Mouse (Mus musculus) CD4-positive helper T cell, adult 2 months (primary cell): Measurements from ENCODE around the gene Grhl3.

ENCODE experiments used
- DNase-seq: peaks from one replicate; pipeline ENCODE4 v3.0.0-alpha.2; 2012; ENCODE audit warnings: low read depth, missing footprints, low spot score

Gene Grhl3

DNA sequence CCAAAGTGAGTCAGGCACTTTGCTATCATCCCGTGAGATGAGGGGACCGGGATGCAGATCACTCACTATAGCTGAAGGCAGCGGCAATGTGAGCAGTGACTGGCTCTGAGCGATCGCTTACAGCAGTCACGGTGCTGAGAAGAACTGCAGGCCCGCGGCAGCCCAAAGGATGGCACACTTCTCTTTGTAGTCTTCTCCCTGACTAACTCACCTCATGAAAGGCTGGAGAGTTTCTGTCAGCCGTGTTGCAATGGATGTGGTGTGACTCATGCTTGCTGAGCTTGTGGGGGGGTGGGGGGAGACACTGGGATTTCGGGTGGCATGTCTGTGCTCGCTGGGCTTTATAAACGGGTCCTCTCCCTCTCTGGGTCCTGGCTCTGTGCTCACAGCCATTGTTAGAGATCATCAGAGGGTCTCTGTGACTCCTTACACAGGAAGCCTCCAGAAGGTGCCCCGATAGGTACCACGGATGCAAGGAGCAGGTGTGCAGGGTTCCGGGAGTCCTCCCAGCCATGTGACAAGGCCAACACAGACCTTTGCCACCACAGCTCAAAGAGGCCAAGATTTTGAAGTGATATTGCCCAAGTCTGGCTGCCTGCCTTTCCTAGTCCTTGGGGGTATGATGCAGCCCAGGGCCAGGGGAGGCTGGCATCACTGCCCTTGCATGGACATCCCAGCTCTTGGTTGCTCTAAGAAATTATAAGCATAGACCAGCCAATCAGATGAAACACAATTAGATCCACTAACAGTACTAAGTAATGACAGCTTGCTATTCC, 2.1 kb upstream of the Grhl3 start:
- no peak for DNase-seq

DNA sequence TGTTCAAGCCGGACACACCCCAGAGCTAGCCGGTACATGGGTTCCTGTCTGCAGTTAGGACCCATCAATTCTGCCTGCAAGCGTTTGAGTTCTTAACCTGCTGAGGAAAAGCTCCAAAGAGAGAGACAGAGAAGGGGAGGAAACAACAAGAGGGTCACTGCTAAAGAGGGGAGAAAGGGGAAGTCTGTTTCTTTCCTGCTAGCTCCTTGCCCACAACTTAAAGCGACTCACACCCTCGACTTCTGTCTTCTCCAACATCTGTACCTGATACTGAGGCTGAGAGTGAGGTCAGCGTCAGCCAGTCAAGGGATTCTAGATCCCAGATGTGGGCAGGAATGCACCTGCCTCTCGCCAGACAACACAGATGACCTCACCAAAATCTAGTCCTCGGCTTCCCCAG, 1.2 kb downstream of the Grhl3 start:
- no peak for DNase-seq

DNA sequence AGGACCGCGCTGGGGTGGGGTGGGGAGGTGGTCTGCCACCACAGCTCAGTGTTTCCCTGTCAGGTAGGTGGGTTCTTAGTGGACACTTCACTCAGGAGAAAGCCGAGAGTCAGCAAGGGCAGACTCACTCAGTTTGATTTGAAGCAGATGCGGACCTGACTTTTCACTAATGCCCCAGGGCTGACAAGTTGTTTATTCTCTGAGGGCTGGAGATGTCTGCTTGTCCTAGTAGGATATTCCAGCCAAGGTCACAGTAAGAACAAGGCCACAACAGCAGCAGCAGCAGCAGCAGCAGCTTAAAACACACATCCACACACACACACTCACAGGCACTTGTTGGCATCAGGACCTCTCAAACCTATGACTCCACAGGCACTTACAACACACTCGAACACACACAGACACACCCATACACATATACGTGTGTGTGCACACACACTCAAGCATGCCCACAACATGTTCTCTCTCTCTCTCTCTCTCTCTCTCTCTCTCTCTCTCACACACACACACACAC, 2.3 kb downstream of the Grhl3 start:
- DNase-seq = peak; percentile 32

DNA sequence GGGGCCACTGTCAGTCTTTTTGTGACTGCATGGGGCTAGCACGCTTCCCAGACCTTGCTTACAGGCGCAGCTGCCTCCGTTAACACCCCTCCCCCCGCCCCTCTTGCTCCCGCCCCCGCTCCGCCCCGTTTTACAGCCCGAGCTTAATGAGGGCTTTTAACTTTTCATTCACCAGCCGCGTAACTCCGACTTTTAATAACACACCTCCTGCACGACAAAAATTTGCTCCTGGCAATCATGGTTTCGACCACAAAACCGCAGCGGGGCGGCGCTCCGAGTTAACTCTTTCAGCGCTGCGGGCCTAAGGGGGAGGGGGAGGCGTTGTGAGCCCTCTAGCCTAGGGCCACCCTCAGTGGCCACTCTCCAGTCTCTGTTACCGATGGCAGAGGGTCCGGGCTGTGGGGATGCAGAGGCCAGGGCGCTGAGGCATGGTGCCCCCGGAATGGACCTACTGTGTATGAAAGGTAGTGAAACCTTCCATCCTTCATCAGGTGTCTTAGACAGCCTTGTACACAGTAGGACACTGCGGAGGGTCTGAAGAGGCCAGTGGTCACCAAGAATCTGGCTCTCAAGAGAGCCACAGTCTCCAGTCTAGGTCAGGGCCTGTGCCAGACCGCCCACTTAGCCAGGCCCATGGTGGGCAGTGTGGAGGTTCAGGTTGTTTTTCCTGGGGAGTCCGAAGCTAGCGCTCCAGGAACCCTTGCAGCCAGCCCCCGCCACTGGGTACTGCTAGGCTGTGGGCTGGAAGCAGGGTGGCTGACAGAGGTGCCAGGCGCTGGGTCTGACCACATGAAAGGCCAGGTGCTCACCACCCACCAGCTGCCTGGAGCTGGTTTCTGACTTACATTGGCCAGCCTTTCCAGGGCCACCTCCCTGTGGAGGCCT, 3.0 kb downstream of the Grhl3 start:
- peak; percentile 72 for DNase-seq

DNA sequence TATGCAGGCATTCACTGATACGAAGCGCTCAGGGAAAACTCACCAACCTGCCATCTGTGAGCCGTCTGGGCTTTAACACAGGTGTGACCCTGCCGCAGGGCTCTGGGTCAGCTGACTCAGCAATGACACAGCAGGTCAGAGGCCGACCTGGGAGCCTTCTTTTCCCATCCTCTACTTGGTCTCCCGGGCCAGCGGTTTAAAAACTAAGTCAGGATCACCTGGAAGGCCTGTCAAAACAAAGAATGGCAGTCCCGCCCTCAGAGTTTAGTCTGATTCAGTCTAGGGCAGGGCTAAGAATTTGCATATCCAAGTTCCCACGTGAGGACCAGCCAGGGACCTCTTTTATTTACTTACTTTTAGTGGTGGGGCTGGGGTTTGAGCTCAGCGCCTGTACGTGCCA, 4.2 kb downstream of the Grhl3 start:
- no peak for DNase-seq

DNA sequence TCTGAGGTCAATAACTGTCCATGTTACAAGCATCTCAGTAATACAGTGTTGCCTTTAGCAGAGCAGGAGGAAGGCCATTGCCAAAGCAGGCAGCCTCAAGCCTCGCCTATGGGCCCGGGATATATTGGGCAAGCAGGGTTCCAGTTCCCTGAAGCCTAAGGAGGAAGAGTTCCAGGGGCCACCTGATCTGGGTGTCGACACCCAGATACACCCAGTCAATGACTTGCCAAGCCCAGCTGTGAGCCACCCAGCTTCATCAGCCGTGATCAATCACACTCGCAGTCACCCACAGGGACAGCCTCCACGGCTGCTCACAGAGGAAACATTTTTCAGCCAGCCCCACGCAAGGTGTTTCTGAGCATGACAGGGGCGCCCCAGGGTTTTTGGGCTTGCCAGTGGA, 5.9 kb downstream of the Grhl3 start:
- no peak for DNase-seq

DNA sequence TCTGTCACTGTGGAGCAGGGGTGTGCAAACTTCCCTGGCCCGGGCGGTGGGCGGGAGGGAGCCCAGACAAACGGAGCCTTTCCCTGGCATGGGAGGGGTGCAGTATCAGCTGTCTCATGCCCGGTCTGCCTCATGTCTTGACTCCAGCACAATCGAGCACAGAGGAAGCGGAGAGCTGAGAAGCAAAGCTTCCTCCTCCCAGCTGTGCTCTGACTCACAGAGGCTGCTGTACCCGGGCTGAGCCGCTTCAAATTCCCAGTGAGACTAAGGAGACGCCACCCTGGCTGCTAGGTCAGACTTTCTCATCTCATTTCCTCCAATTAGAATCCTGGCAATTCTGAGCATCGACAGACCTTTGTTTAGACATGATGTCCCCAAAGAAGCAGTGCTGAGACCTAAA, 6.4 kb downstream of the Grhl3 start:
- no peak for DNase-seq

DNA sequence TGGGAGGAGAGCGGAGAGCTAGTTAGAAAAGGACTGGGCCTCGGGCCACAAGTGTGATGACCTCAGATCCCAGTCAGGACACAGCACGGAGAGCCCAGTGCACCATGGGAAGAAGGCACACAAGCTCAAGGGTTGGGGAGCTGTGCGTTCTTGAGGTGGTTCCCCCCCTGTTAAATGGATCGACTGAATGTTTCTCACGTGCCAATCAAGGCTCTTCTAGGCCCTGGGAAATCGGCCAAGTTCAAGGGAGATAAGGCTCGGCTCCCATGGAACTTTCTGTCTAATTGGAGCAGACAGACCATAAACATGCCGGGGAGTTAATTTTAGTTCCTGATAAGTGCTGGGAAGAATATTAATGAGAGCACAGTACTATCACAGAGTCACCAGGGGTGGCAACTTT, 8.0 kb downstream of the Grhl3 start:
- DNase-seq = no peak

DNA sequence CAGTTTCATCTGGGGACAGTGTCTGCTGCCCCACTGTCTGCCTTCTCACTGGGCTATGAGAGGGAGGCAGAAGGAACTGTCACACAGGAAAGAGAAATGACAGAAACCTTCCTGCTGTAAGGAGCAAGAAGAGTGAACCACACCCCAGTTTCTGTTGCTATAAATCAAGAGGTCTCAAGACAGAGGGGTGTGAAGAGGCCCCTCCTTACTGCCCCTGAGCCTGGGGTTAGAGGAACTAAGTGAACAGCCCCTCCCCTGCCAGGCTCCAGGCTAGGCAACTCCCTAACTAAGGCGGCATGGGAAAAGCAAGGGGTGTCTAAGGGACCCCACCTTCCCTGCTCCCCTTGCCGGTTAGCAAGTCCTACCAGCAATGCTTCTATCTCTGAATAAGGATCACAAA, 9.6 kb downstream of the Grhl3 start:
- no peak for DNase-seq

DNA sequence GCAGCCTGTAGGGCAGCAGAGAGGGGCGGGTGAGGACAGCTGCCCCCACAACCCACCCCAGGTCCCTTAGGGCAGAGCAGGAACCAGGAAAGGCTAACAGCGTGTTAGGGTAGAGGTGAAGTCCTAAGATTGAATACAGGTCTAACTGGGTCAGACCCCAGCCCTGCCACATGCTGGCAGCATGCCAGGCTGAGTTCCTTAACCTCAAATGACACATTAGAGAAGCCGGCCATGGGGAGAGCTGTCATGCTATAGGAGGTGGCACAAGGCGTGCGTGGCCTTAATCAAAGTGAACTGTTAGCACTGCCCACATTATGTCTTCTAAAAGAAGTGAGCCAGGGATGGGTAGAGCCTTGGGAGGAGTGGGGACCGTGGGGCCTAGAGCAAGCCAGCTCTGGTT, 24.1 kb downstream of the Grhl3 start:
- DNase-seq = no peak

DNA sequence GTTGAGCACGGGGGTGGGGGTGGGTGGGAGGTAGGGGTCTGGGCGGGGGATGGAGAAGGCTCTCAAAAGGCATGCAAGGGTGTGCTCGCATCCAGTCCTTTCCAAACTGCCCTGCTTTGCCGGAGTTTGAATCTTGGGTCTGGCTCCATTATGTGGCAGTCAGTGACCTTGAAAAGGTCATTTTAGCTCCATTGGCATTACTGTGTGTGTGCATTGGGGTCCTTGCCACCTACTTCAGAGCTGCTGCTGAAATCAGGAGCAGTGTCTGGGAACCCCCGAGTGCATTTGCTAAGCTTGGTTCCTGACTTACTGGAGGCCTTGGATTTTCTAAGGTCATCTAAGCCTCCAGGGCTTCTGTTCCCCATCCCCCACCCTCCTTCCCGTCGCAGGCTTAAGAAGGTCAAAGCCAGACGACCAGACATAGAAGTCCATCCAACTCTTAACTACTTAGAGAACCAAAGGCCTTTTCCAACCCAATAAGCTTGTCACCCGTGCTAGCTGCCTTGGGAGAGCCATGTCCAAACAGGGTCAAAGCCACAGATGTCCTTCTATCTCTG, 24.8 kb downstream of the Grhl3 start:
- no peak for DNase-seq

DNA sequence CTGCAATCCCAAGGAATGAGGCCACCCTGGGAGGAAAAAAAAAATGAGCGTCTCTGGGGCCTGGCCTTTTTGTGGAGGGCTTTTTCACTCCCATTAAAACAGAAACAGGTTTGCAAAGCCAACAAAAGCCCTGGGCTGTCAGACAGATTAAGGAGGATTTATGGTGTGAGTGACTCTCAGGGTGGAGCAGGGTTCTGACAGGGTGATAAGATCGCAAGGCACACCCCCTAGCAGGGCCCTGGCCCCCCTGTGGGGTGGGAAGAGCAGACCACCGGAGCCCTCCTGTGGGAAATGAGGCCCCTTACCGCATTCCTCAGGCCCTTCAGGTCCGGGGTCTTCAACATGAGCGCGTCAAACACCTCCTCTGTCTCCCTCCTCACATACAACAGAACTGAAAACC, 25.3 kb downstream of the Grhl3 start:
- DNase-seq = no peak

DNA sequence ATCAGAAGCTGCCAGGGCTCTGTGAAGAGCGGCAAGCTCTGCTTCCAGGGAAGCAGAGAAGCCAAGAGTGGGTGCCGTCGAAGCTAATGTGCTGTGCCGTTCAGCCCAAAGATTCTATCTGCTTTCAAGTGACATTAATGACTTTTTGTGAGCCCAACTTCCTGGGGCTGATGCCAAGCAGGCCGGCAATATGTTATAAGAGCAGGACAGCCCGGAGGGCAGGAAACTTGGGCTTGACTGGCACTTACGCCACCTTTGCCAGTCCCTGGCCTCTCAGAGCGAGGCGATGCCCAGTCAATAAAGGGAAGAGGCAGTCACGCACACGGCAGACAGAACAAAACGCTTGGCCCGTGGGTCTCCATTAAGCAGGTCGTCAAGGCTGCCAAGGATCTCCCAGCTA, 25.9 kb downstream of the Grhl3 start:
- DNase-seq = no peak

DNA sequence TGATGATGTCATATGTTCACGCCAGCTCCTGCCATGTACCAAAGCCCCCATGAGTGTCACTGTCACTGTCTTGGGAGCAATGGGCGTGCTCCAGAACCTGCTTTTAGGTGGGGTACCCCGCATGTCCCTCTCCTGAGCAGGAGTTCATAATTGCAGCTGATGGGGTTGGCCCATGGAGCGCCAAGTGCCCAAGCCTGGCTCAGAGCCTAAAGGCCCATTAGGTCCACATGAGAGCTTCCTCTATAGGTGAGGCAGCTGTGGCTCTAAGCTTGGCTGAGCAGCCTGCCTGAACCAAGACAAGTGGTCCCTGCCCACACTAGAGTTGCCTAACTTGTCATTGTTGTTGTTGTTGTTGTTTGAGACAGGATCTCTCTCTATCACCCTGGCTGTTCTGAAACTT, 26.6 kb downstream of the Grhl3 start:
- DNase-seq = no peak

DNA sequence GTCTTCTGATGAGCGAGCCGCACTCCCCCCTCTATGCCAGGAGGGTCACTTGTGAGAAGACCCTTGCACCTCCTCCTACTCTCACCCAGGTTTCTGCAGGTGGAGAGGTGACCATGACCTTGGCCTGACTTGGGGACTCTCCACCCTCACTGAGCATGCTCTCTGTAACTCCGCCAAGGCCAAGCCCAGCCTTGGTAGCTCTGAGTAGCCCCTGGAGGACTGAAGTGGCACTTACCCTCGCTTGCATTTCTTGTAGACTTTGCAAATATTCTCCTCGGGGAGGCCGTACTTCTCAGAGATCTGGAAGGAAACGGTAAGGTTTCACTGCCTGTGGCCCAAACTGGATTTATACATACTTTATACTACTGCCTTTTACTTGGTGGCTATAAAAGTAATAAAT, 27.4 kb downstream of the Grhl3 start:
- DNase-seq = no peak

DNA sequence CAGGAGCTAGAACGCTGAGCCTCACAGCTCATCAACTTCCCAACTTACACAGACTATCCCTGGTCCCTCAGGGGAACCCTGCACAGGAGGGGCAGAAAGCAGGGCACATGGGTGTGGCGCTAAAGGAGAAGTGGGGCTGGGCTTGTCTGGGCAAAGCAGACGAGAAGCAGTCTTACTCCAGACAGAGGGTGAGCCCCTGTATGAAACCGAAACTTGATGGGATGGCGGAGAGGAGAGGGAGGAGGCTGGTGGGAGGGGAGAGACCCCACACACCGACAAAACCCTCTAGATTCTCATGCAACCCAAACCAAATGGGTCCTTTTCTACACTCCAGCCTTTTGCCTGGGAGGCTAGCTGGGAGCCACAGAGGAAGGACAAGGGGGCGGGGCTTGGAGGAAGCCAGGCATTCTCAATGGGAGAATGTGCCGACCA, 28.3 kb downstream of the Grhl3 start:
- peak; percentile 16 for DNase-seq

DNA sequence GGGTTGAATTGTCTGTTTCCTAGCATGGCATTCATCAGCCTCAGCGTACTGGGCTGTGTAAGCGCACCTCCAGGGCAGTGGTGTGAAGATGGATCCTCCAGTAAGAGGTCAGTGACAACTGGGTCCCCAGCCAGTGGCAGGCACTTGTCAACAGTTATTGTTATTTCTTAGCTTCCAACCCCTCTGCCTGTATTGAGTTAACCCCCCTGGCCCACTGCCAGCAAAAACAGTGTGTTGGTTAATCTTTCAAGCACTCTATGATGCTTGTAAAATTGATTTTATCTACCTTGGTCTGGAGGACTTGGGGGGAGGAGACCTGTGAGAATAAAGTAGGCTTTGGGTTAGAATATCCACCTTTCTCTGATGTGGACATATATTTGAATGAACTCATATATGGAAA, 29.1 kb downstream of the Grhl3 start:
- no peak for DNase-seq

DNA sequence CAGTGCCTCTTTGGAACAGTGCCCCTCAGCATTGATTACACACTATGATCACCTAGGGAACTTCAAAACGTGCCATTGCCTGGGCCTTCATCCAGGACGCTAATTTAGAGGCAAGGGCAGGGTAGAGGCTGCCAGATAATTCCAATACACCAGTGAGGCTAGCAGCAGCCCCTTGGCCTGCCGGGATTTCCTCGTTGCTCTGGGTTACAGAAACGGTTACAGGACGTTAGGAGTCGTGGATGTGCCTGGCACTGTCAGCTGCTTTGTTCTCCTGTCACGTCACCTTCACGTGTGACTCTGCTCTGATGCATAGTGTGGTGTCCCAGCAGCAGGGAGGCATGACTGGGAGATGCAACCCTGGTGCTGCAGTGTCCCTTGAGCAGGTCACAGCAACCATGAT, 33.4 kb downstream of the Grhl3 start:
- DNase-seq = no peak

DNA sequence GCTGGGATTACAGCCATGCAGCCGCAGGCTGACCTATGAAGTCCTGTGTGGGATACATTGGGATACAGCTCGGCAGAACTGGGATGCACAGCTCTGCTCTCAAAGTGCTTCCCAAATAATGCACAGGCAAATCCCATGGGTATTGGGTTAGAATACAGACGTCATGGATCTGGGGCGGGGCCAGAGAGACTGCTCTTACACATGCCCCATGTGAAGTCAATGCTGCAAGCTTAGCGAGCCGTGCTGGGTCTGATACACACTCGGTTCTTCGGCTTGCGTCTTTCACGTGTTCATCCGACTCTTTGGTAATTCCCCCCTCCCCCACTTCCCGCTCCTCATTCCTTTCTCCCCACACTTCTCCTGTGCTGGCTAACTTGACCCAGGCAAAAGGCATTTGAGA, 34.4 kb downstream of the Grhl3 start:
- DNase-seq = no peak

DNA sequence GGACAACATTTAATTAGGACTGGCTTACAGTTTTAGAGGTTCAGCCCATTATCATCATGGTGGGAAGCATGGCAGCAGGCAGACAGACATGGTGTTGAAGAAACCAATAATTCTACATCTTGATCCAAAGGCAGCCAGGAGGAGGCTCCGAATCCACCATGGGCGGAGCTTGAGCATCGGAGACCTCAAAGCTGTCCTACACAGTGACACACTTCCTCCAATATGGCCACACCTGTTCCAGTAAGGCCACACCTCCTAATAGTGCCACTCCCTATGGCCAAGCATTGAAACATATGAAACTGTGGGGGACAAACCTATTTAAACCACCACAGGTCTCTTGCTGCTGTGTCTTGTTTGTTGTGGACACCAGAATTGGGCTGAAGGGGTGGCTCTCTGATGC, 38.4 kb downstream of the Grhl3 start:
- DNase-seq = no peak

DNA sequence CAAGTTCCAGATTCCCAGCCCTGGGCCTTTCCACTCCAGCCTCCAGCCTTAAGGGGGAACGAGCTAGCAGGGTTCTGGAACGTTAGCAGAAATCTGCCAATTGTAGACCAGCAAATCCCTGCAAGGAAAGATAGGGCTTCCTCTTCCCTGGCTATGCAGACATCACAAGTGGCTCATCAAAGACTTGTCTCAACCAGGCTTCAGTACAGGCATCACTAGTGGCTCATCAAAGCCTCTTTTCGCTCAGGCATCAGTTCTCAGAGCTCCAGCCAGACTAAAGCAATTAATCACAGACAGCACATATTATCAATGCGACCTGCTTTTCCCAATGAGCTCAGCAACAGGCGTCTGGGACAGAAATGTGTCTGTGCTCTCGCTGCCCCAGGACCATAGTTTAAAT, 40.4 kb downstream of the Grhl3 start:
- no peak for DNase-seq

DNA sequence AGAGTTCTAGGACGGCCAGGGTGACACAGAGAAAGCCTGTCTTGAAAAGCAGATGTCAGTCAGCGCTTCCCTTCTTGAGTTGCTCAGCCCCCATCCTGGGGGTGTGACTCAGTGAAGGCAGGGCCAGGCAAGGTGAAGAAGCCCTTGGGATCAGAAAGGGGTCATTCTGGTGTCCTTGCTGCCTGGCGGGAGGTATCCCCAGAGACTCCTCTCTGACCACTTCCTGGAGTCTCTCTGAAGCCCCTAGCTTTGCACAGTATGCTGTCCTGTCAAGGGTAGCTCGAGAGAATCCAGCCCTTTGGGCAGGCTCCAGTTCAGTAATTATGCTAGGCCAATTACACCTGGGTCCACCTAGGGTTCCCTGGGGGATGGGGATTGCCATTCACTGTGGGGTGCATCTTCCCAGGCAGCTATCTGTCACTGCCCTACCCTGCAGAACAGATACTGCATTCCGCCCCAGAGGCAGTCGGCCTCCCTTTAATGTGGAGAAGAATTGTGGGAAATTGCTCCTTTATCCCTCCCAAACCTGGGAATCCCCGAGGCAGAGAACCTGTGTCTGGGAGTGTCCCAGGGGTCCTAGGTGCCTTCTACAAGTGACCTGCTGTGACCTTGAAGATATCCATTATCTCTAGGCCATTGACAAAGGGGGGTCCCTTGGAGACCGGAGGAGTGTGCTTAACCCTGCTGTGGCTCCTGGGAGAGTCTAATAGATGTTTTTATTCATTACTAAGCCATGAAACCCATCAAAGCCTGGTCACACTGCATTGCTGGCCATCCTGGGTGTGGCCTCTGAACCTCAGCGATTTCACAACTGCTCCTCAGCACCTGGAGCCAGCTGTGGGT, 41.4 kb downstream of the Grhl3 start:
- no peak for DNase-seq
